Mouse (Mus musculus) thymus, adult 2 months (tissue): ENCODE measurements around the gene Rgs6. TPM values are rescaled to one million over a fixed set of nuclear protein-coding genes. Genes with fewer than 3 reads are reported as not detected.

Experiments
- DNase-seq: peaks from one replicate; pipeline ENCODE4 v3.0.0; 2021
- H3K27ac ChIP-seq: fragments of 200-500 bp; 2 replicates; pipeline ENCODE4 v1.5.1; 2012; ENCODE audit warnings: low read length, control low read depth; ENCODE audit not compliant: control insufficient read depth, insufficient read depth
- H3K27me3 ChIP-seq: fragments of 200-500 bp; 2 replicates; pipeline ENCODE4 v1.6.1; 2012; ENCODE audit warnings: mild to moderate bottlenecking, low read length, moderate library complexity, mixed read lengths; ENCODE audit not compliant: control insufficient read depth, insufficient read depth
- H3K36me3 ChIP-seq: fragments of 200-500 bp; 2 replicates; pipeline ENCODE4 v1.6.1; 2012; ENCODE audit warnings: mild to moderate bottlenecking, low read length, moderate library complexity; ENCODE audit not compliant: control insufficient read depth, insufficient read depth
- H3K4me1 ChIP-seq: fragments of 200-500 bp; replicated peaks from 2 replicates; pipeline ENCODE4 v1.6.1; 2012; ENCODE audit warnings: low read length; ENCODE audit not compliant: control insufficient read depth, insufficient read depth
- H3K4me3 ChIP-seq: fragments of 200-500 bp; 2 replicates; pipeline ENCODE4 v1.5.1; 2012; ENCODE audit warnings: mild to moderate bottlenecking, low read length, control low read depth, moderate library complexity; ENCODE audit not compliant: control insufficient read depth, insufficient read depth
- CTCF ChIP-seq: fragments of 200-500 bp; IDR thresholded peaks from 2 replicates; pipeline ENCODE4 v1.5.1; 2012; ENCODE audit warnings: mild to moderate bottlenecking, control low read depth, low read length, moderate library complexity, borderline replicate concordance; ENCODE audit not compliant: control insufficient read depth, poor library complexity, insufficient read depth; ENCODE audit errors: extremely low read depth
- POLR2A ChIP-seq: fragments of 200-500 bp; IDR thresholded peaks from 2 replicates; pipeline ENCODE4 v1.6.1; 2012; ENCODE audit warnings: mild to moderate bottlenecking, low read length, control low read depth, moderate library complexity; ENCODE audit not compliant: control insufficient read depth, poor library complexity, insufficient read depth; ENCODE audit errors: extremely low read depth
- WGBS: fragments of 180-500 bp; shearing (Covaris S2); methylation state at CpG from one replicate; pipeline ENCODE4 v1.1.7; 2018; 5-methylcytosine and 5-hydroxymethylcytosine counted together
- polyA plus RNA-seq: library from polyadenylated mRNA; depleted of rRNA; stranded (reverse); fragments of >200 nt; gene quantifications from 2 replicates; pipeline ENCODE4 v1.2.3, GENCODE M21; 2012

Gene Rgs6
- polyA plus RNA-seq, 1 experiment: 0.46 TPM

- TF ChIP-seq CTCF (no peak), POLR2A (no peak)
- no peaks in the 10 kb centered on the region for H3K36me3 ChIP-seq
- H3K27ac ChIP-seq: no peak overlapping the region
- no peaks in the 10 kb centered on the region for H3K4me1 ChIP-seq
- no peak overlapping the region for H3K4me3 ChIP-seq
- no peak for DNase-seq
- WGBS: 50% methylated on average over 4 of the region's 4 CpGs
- no peaks in the 10 kb centered on the region for H3K27me3 ChIP-seq
These were observed 464.3 kb downstream of the Rgs6 start for GRCm38 (mm10) chr12:83052391-83052790.

DNA sequence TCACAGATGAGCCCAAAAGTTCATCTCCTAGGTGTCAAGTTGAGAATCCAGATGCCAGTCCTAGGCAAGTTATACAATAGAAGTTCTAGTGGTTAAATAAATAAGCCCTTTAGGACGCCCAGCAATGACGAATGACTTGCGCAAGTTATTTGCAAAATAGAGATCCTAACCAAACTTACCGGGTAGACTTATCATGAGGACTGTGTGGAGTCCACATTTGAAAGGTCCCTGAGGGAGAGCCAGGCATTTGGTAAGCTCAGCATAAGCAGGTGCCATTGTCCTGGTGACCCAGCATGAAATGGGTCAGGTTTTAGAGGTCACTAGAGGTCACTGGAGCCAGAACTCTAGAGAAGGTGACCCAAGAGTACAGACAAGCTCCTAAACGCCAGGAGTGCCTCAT, 467.6 kb downstream of the Rgs6 start:
- no peaks in the 10 kb centered on the region for H3K36me3 ChIP-seq
- DNase-seq: no peak
- WGBS: 95% methylated on average over 5 of the region's 5 CpGs
- H3K4me1 ChIP-seq: no peaks in the 10 kb centered on the region
- TF ChIP-seq POLR2A: no peak
- no peak for TF ChIP-seq CTCF
- no peak overlapping the region for H3K27ac ChIP-seq
- H3K4me3 ChIP-seq: no peak overlapping the region
- H3K27me3 ChIP-seq: no peaks in the 10 kb centered on the region

DNA sequence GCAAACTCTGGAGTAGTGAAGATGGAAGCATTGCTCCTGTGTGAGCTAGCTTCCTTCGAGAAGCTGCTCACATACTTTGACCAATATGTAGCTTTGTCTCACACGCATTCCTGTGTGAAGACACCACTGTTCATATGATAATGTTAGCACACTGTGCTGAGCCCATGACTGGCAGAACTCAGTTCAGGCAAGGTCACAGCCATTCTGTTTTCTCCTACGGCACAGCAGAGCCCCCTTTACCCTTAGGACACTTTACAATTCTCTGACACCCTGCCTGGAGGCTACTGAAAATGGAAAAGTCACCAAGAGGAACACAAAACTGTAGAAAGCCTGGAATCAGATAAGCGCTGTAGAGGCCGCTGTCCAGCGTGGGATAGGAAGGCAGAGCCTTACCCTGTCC, 478.3 kb downstream of the Rgs6 start:
- no peak overlapping the region for H3K27ac ChIP-seq
- no peaks in the 10 kb centered on the region for H3K4me1 ChIP-seq
- H3K36me3 ChIP-seq: no peaks in the 10 kb centered on the region
- TF ChIP-seq POLR2A: no peak
- TF ChIP-seq CTCF: no peak
- WGBS: 88% methylated on average over 6 of the region's 6 CpGs
- no peak for DNase-seq
- H3K4me3 ChIP-seq: no peak overlapping the region
- no peaks in the 10 kb centered on the region for H3K27me3 ChIP-seq

GRCm38 (mm10) chr12:83070848-83071247, 482.8 kb downstream of the Rgs6 start:
- no peaks in the 10 kb centered on the region for H3K36me3 ChIP-seq
- no peaks in the 10 kb centered on the region for H3K4me1 ChIP-seq
- WGBS: 91% methylated on average over 5 of the region's 5 CpGs
- H3K4me3 ChIP-seq: no peak overlapping the region
- H3K27ac ChIP-seq: no peak overlapping the region
- no peaks in the 10 kb centered on the region for H3K27me3 ChIP-seq
- TF ChIP-seq POLR2A: no peak
- no peak for TF ChIP-seq CTCF
- no peak for DNase-seq

DNA sequence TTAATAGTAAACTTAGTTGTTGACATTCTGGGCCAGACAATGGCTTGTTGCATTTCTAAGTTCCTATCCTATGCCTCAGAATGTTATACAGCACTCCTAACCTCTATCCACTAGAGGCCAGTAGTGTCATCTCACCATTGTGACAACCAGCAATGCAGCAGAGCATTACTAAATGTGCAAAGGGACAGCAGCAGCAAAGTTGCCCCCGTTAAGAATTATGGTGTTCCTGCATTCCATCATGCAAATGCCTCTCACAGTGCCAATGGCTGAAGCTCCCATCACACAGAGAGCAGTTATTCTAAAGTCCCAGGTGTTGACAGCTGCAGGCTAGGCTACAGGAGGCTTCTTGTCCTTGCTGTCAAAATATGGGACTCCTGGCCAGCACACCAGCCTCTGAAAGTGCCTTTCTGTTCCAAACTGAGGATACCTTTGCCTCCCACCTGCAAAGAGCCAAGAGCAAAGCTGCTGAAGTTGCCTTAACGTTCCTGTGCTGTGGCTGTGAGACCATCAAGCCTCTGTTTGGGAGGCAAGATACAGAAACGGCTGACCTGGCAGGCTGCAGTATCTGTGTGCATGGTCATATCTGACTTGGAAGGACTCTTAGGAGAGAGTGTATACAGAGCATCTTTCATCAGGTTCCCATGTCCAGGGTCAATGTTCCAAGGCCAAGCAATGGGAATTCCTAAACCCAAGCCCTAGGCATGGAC, 484.2 kb downstream of the Rgs6 start:
- H3K27ac ChIP-seq: no peak overlapping the region
- DNase-seq: no peak
- H3K4me1 ChIP-seq: no peaks in the 10 kb centered on the region
- TF ChIP-seq CTCF (no peak), POLR2A (no peak)
- no peaks in the 10 kb centered on the region for H3K27me3 ChIP-seq
- no peak overlapping the region for H3K4me3 ChIP-seq
- WGBS: 60% methylated on average over 3 of the region's 3 CpGs
- no peaks in the 10 kb centered on the region for H3K36me3 ChIP-seq

- no peaks in the 10 kb centered on the region for H3K36me3 ChIP-seq
- no peak overlapping the region for H3K4me3 ChIP-seq
- H3K27ac ChIP-seq: no peak overlapping the region
- no peak for DNase-seq
- H3K27me3 ChIP-seq: no peaks in the 10 kb centered on the region
- no peaks in the 10 kb centered on the region for H3K4me1 ChIP-seq
- no peak for TF ChIP-seq CTCF
- 78% methylated on average over 13 of the region's 13 CpGs for WGBS
These were observed 485.1 kb downstream of the Rgs6 start for GRCm38 (mm10) chr12:83072951-83073878.
